Mouse (Mus musculus) adipocyte (in vitro differentiated cells): ENCODE measurements around the gene Trim63.
"Not testable (repeated sequence)": the region's sequence is repeated elsewhere in the genome, so short reads cannot be mapped to it uniquely, and the experiment has no call there.

Experiments
- DNase-seq: peaks from one replicate; pipeline ENCODE4 v3.0.0-alpha.2; 2016; ENCODE audit warnings: low spot score

Trim63 gene

DNA sequence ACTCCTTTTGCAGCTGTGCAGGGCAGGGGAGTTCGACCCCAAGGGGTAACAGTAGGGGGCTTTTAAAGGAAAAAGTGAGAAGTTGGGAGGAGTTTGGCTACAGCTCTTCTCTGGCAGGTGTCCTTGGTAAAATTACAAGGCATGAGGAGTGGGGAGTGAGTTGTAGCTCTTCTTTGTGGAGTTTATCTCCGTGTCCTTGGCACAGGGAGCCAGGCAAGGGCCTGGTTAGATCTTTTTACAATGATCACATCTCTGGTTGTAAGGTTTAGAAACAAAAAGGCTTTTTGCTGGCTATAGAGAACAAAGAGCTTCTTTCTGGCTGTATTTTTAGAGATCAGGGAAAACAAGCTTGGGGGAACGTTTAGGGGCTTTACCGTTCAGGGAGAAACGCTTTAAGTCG lies 26.3 kb downstream of the Trim63 start:
- not testable (repeated sequence) for DNase-seq

DNA sequence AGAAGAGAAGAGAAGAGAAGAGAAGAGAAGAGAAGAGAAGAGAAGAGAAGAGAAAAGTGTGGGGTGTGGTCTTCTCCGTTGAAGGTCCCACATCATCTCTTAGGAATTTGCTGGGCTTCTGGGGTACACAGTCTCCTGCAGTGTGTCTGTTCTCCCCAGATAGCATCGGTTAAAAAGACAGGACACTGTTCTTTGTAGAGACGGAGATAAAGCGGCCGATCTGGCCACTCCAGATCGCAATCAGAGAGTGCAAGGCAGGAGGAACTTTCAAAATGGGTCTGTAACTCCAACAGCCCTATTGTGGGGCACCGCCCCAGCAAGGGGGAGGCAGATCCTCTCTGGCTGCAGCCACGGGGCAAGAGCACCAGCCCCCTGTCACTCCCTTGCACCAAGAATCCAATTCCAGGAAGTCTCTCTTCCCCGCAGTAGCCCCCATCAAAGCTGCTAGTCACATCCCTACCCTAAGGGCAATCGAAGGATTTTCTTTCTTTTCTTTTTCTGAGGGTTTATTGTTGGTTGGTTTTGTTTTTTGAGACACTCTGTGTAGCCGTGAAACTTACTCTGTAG lies 27.4 kb downstream of the Trim63 start:
- no peak for DNase-seq

DNA sequence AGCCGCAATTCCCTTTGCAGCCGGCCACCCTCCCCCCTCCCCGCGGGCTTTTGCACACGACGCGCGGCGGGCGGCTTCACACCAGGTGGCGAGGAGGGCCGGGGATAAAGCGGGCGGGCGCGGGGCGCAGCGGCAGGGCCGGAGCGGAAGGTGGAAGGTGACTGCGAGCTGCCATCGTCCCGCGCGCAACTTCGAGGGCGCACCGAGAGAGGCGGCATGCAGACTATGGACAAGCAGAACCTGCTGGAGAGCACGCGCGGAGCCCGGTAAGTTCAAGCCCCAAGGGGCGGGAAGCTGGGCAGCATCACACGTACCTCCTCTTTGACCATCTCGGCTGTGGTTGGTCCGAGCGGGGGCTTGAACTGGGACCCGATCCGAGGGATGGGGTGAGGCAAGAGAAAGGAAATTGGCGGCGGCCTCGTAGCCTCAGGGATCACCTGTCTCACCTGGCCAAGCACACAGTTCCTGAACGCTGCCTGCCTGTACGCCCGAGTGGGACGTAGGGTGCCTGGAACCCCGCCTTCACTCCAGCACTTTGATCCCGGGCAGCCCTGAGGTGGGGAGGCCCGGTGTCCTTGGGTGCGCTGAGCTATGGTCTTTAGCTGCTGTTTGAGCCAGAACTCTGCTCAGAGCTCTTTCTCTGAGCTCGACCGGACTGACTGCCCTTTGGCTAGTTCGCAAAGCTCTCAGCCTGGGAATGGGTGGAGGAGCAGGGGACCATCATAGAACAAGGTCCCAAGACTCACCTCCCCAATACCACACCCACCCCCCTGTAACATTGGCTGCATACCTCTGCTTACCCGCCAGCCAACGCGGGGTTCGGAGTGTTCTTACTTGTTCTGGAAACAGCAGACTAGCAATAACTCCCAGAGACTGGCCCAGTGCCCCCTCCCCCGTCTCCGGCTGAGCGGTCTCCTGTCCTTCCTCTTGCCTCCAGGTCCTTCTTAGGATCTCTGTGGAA lies 28.4 kb downstream of the Trim63 start, which contains the start of gene Slc30a2:
Gene Slc30a2 (plus strand): TSS at position 111 of the 961 bp plus-strand sequence.
- no peak for DNase-seq

DNA sequence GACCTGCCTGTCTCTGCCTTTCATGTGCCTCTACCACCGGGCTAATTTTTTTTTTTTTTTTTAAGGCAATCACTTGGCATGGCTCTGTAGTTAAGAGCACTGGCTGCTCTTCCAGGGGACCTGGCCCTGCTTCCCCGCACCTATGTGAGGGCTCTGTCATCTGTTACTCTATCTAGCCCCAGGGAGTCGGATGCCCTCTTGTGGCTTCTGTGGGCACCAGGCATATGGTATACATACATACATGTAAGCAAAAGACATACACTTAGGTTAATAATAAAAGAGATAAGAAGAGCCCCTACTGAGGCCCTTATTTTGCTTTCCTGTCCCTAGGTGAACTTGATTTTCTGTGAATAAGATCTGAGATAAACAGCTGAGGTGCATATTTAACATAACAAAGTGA lies 29.7 kb downstream of the Trim63 start:
- DNase-seq = no peak

DNA sequence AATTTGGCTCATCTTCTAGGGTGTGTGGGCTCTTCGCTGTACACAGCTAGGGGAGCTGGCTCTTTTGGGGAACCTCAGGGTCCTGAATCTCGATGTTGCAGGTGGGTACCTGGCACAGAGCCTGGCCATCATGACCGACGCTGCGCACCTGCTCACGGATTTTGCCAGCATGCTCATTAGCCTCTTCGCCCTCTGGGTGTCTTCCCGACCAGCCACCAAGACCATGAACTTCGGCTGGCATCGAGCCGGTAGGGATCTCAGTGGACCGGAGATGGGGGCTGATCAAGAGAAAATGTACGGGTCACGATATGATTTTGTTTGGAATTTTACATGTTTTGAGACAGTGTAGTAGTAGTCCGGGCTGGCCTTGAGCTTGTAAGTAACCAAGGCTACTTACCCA lies 30.9 kb downstream of the Trim63 start:
- no peak for DNase-seq

DNA sequence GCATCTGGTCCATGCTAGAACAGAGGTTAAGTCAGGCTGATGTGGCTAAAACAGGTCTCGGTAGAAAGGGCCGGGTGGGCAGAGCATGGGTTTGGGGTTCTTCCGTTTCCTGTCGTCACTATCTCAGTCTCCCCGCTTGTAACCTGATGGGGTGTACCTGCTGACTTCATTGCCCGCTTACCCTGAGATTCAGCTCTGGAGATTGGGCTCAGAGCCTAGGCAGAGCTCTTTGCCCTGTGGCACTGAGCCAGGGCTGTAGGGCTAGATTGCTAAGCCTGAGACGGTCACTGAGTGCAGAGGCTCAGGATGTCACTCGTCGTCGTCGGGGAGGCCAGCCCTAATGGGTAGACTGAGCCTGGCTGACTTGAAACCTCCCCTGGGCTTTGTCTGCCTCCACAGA lies 33.2 kb downstream of the Trim63 start:
- peak; percentile 7 for DNase-seq

DNA sequence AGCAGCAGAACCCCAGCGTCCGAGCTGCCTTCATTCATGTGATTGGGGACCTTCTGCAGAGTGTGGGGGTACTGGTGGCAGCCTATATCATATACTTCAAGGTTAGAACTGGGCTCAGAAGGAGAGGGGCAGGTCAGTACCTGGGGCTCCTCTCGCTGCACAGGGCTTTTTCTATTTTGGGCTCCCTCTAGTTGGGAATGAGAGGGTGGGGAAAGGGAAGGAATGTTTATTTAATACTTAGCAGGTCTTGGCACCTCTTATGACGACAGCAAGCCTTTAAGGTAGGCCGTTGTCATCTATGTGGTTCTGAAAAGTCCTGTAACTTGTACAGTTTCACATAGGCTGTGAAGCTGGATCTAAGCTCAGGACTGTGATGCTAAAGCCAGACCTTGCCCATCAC lies 33.6 kb downstream of the Trim63 start:
- no peak for DNase-seq

DNA sequence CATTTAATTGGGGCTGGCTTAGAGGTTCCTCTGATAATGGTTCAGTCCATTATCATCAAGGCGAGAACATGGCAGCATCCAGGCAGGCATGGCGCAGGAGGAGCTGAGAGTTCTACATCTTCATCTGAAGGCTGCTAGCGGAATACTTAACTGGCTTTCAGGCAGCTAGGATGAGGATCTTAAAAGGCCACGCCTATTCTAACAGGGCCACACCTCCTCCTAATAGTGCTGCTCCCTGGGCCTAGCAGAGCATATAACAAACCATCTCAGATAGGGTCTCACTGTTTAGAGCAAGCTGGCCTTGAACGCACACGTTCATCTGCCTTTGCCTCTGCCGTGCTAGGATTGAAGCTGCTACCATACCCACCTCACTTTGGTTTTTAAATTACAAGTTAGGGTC lies 34.9 kb downstream of the Trim63 start:
- DNase-seq = no peak

DNA sequence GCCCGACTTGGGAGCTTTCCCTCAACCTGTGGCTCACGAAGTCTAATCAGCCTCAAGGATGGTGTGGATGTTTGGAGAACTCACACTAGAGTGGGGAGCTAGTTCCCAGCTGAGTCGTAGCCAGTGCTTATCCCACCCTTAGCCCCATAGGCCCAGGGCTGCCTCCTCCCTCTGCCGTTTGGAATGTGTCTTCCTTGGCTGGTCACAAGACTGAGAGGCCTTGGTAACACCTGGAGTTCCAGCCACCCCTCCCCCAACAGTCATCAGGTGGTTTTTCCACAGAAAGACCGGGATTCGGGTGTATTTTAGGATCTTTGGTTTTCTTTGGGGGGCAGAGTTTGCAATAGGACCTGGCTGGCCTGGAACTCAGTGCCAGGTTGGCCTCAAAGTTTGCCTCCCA lies 35.7 kb downstream of the Trim63 start:
- DNase-seq = no peak

DNA sequence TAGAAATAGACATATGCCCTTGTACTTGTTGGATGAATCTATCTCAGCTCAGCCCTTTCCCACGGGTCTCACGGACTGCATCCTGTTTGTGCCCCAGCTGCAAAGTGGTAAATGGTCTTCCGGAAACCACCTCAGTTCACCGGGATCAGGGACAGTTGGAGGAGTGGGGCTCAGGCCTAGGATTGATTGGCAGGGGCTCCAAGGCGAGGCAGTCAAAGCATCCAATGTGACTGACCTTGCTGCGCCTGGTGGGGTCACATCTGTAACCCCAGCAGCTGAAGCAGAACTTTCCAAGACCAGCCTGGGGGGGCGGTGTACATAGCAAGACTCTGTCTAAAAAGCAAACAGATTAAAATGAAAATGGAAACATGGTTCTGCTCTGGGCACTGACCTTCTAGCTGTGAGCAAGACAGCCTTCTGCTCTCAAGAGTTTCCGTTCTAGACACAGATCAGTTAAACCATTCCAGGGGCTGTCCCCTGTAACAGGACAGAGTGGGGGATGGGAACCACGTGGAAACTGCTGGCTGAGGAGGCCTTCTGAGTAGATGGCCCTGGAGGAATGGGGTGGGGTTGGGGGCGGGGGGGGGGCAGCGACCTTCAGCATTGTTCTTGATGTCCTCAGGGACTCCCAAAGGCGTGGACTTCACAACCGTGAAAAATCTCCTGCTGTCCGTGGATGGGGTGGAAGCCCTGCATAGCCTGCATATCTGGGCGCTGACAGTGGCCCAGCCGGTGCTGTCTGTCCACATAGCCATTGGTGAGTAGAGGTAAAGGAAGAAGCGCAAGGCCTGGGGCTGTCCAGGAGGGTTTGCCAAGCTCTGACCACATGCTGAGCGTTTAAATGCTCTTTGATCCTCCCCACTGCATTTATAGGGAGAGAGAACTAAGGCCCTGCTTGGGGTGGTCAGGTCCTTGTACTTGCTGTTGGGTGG lies 36.7 kb downstream of the Trim63 start:
- no peak for DNase-seq

DNA sequence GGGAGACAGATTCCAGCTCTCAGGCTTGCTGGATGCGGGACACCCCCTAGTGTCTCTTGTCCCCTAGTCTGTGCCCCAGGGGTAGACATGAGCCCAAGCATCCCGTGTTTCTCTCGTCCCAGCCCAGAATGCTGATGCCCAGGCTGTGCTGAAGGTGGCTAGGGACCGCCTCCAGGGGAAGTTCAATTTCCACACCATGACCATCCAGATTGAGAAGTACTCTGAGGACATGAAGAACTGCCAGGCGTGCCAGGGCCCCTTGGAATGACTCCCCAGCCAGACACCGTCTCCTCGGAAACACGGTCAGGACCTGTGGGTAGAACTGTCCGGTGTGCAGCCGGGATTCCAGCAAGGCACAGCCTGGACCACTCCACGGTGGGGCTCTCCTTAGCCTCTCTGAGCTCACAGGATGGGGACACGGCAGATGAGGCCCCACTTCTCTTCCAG lies 37.4 kb downstream of the Trim63 start:
- DNase-seq = no peak

DNA sequence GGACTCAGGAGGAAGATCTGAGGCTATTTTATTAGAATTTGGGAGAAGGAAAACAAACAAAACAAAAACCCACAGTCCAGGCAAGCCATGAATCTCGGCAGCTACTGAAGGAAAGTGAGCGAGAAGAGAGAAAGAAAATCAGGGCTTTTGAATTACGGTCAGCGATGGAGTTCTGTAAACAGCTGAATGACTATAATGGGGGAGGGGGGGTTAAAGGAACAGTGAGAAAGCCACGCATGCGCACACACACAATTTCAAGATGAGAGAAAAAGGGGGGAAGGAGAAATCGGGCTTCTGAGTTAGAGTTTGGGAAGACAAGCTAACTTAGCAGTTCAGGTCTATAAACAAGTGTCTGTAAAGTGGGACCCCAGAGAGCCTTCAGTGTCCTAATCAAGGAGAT lies 38.0 kb downstream of the Trim63 start:
- no peak for DNase-seq

DNA sequence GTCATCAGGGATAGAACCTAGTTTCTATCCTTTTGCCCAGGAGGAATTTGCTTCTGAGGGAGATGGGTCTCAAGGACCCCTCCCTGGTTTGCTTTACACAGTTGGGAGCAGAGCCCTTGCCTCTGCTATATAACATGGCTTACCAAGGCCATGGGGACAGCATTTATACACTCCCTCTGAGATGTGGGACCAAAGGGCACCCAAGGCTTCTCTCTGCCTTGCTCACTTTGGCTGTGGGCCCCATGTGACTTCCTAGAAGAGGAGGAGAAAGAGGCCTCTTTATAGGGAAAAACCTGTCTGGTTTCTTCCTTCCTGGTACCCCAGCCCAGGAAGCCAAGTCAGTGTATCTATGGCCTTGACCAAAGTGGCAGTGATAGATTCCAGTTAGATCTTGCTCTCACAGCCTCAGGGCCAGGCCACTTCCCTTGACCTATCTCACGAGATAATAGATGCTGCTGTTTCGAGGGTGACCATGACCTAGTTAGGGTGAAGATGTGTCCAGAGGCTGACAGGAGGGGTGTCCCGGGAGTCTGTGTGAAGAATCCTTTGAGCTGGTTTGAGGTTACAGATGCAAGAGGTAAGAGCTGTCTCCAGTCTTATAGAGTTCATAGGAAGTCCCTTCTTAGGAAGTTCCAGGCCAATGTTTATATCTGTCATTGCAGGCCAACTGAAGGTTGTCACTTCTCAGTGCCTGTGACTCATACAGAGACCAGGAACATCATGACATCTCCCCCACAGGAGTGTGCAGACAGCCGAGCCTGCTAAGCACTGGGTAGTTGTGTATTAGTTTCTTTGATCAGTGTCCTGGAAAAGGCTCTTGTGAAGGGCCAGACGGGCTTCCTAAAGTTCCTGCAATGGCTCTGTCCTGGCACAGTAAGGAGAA lies 38.8 kb downstream of the Trim63 start:
- DNase-seq = peak; percentile 8

DNA sequence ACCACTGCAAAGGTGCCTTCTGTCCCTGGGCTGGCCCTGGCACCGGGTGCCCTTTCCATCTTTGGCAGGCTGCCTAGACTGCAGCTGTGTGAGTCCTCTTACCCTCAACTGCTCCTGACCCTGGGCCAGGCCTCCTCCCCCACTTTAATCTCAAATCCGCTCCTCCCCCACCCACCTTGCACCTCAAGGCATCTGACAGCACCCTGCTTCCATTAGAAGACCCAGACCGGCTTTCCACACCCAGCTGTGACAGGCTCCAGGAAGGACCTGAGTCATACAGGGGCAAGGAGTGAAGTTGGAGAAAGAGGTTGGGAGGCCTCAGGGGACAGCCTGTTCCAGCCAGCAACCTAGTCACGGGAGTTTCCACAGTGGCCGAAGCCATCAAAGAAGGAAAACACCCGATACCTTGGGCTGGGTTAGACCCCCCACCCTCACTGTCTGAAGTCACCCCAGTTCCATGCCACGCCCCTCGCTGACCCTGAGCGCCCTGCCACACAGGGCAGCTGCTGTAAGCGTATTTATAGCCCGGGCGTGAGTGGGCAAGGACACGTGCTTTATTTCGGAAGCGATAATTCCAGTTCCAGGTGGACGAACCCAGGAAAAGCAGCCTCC lies 41.0 kb downstream of the Trim63 start:
- DNase-seq = peak; percentile 47

DNA sequence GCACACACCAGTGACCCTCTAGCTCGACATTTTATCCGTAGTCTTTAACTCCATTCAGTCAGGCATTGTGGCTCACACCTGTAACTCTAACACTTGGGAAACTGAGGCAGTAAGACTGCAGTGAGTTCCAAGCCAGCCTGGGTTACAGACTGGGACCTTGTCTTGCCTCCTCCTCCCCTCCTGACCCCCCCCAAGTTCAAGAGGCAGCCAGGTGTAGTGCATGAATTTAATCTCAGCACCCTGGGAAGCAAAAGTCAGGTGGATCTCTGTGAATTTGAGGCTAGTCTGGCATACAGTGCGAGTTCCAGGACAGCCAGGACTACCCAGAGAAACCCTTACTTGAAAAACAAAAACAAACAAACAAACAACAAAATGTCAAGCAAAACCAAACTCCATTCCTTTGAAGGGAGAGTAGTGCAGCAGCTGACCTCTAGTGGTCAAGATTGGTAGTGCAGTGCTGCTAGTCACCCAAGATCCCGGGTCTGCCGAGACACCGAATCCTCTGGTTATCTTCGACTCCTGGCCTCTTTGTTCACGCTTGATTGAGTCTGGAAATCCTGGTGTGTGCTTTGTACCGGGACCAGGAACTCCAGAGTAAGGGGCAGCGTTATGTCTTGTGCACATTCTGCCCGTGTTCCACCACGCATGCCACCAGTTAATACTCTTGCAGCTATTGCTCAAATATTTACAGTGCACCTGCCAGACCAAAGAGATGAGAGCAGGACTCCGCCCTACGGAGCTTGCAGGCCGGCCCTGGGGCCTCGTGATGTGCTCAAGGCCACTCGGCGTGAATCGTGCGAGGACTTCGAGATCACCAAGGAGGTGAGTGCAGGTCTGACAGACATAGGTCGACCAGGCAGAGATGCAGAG lies 41.9 kb downstream of the Trim63 start:
- peak; percentile 71 for DNase-seq

DNA sequence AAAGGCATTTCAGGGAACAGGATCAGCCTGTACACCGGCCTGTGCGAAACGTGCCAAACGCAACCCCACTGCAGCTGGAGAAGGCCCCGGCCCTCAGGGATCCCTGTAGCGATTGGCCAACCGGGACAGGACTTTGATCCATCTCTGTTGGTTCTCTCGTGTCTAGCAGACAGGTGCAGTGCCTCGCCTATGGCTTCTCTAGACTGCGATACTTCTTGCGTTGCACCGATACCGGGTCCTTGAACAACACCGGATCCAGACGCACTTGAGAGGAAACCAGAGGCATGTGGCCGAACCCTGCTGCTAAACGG lies 42.5 kb downstream of the Trim63 start:
- no peak for DNase-seq

DNA sequence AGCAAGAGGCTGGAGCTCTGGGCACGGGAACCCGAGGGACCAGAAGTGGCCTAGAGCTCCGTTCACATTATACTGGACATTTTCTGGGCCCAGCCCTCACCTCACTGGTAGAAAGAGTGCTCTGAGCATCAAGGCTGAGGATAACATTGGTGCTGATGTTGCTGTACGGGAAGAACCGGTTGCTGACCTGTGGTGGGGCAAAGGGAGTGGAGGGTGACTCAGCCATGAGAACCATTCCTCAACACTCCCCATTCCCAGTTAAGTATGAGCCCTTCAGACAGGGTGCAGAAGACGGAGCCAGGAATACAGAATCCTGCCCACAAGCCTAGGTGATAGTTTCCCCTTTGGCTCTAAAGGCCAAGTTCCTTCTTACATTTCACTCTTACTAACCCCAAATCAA lies 44.7 kb downstream of the Trim63 start:
- no peak for DNase-seq

DNA sequence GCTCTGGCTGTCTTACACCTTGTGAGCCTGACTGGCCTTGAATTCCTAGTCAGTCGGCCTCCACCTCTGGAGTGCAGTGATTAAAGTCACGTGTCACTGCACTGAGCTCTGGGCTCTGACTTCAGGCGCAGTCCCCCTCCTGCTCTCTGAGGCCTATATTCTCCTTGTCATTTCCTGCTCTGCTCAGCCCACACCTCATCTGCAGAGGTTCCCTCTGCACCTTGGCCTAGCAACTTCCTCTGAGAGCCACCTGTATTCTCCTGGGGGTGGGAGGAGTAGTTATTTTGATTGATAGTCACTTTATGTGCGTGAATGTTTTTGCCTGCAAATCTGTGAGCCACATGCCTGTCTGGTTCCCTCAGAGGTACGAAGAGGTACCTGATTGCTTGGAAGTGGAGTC lies 46.3 kb downstream of the Trim63 start:
- DNase-seq = no peak

DNA sequence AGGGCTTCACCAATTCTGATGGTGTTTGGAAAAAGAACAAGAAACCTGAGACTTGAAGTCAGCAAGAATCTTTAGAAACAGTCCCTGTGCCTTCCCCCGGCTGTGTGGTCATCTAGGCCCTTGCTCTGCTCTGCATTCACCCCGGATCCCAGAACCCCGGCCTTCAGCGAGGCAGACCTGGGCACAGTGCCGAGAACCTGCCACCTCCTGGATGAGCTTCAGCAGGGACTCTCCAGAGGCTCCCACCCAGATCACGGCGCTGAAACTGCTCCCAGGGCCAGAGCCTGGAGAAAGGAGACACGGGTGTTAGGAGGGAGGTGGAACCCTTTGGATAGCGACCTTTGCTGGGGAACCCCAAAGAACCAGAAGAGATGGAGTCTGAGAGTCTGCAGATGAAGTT lies 47.2 kb downstream of the Trim63 start:
- no peak for DNase-seq

DNA sequence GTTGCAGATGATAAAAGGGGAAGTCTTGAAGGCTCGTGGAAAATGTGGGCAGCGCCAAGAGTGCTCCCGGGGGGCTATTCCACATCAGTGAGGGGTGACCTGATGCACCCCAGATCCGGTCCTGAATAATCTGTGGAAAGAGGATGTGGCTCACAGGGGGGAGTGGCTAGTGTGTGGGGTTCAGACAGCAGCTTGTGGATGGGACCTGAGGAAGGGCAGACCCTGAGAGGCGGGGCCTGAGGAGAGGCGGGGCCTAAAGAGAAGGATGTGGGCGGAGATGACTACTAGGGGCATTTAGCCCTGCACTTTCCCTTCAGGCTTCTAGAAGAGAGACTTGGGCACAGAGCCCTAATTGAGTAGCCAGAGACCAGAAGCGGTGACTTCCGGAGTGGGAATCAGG lies 47.7 kb downstream of the Trim63 start:
- no peak for DNase-seq
